Mouse (Mus musculus) MEL (cell line): ENCODE measurements at regions not wholly inside any gene's neighbourhood (a gene's known extent, or its start where the extent isn't known, plus 50 kb on each side); places are given as distances from the start of the nearest gene placed in this dataset.

ENCODE experiments used
- DNase-seq: peaks from one replicate; pipeline ENCODE4 v3.0.0; 2011; ENCODE audit warnings: low read depth, low spot score
- H3K27ac ChIP-seq: 2 replicates; pipeline ENCODE4 v1.5.1; 2012; ENCODE audit warnings: low read depth, mild to moderate bottlenecking, control low read depth, low read length, moderate library complexity; ENCODE audit not compliant: control insufficient read depth
- H3K27me3 ChIP-seq, 2 experiments: fragments of 150-350 bp in 1 of 2; sonication (generic) in 1 of 2; 2 replicates each; pipeline ENCODE4 v1.6.1; 2012; ENCODE audit warnings: low read length in 2 of 2, mild to moderate bottlenecking in 2 of 2, improper control_type of control experiment in 1 of 2, moderate library complexity in 1 of 2; ENCODE audit not compliant: insufficient read depth in 2 of 2, control insufficient read depth in 1 of 2
- H3K36me3 ChIP-seq, 2 experiments: 2 replicates each; pipeline ENCODE4 v1.6.1; 2012 to 2014; ENCODE audit warnings: low read length in 2 of 2, improper control_type of control experiment in 1 of 2, inconsistent platforms in 1 of 2, mild to moderate bottlenecking in 1 of 2; ENCODE audit not compliant: insufficient read depth in 2 of 2, control insufficient read depth in 1 of 2
- H3K4me1 ChIP-seq, 2 experiments: fragments of 150-350 bp in 1 of 2; sonication (generic) in 1 of 2; 2 replicates each; pipeline ENCODE4 v1.6.1; 2012; ENCODE audit warnings: low read length in 2 of 2, improper control_type of control experiment in 1 of 2, mild to moderate bottlenecking in 1 of 2; ENCODE audit not compliant: insufficient read depth in 2 of 2, control insufficient read depth in 1 of 2
- H3K4me3 ChIP-seq, 2 experiments: fragments of 150-350 bp in 1 of 2; sonication (generic) in 1 of 2; 2 replicates each; pipeline ENCODE4 v1.5.1; 2012; ENCODE audit warnings: low read depth in 2 of 2, low read length in 2 of 2, mild to moderate bottlenecking in 2 of 2, moderate library complexity in 2 of 2, control low read depth in 1 of 2, improper control_type of control experiment in 1 of 2; ENCODE audit not compliant: control insufficient read depth in 1 of 2, insufficient read depth in 1 of 2
- H3K79me2 ChIP-seq: 2 replicates; pipeline ENCODE4 v1.6.1; 2012; ENCODE audit warnings: mild to moderate bottlenecking, low read length, moderate library complexity; ENCODE audit not compliant: control insufficient read depth, poor library complexity, insufficient read depth
- H3K9ac ChIP-seq: 2 replicates; pipeline ENCODE4 v1.6.1; 2012; ENCODE audit warnings: low read depth, mild to moderate bottlenecking, control low read depth, low read length, moderate library complexity; ENCODE audit not compliant: control insufficient read depth, poor library complexity, severe bottlenecking
- H3K9me3 ChIP-seq: fragments of 150-350 bp; sonication (generic); replicated peaks from 2 replicates; pipeline ENCODE4 v1.6.1; 2012; ENCODE audit warnings: mild to moderate bottlenecking, low read length, improper control_type of control experiment, moderate library complexity; ENCODE audit not compliant: insufficient read depth
- BHLHE40 ChIP-seq: IDR thresholded peaks from 2 replicates; pipeline ENCODE4 v1.6.1; 2012; ENCODE audit warnings: low read depth, mild to moderate bottlenecking, inconsistent platforms, low read length, improper control_type of control experiment, borderline replicate concordance
- CHD2 ChIP-seq: IDR thresholded peaks from 2 replicates; pipeline ENCODE4 v1.6.1; 2011; ENCODE audit warnings: low read length, improper control_type of control experiment
- CTCF ChIP-seq, 3 experiments: IDR thresholded peaks in 2 of 3; conservative IDR thresholded peaks in 1 of 3; 2 replicates each; pipeline ENCODE4 v1.5.1; 2011 to 2012; ENCODE audit warnings: low read length in 3 of 3, low read depth in 2 of 3, mild to moderate bottlenecking in 2 of 3, improper control_type of control experiment in 1 of 3, inconsistent platforms in 1 of 3, mixed read lengths in 1 of 3, moderate library complexity in 1 of 3; ENCODE audit not compliant: control insufficient read depth in 1 of 3, insufficient read depth in 1 of 3, poor library complexity in 1 of 3, severe bottlenecking in 1 of 3
- E2F4 ChIP-seq: IDR thresholded peaks from 2 replicates; pipeline ENCODE4 v1.6.1; 2011; ENCODE audit warnings: low read depth, low read length, improper control_type of control experiment, borderline replicate concordance
- ETS1 ChIP-seq: IDR thresholded peaks from 2 replicates; pipeline ENCODE4 v1.6.1; 2012; ENCODE audit warnings: low read depth, mild to moderate bottlenecking, inconsistent platforms, low read length, improper control_type of control experiment, moderate library complexity
- GABPA ChIP-seq: IDR thresholded peaks from 2 replicates; pipeline ENCODE4 v1.6.1; 2012; ENCODE audit warnings: low read depth, mild to moderate bottlenecking, inconsistent platforms, low read length, improper control_type of control experiment, moderate library complexity
- GATA1 ChIP-seq: IDR thresholded peaks from 2 replicates; pipeline ENCODE4 v1.6.1; 2011; ENCODE audit warnings: low read depth, low read length, improper control_type of control experiment
- HCFC1 ChIP-seq: IDR thresholded peaks from 2 replicates; pipeline ENCODE4 v1.6.1; 2012; ENCODE audit warnings: low read depth, mild to moderate bottlenecking, inconsistent platforms, low read length, improper control_type of control experiment, moderate library complexity
- JUND ChIP-seq: IDR thresholded peaks from 2 replicates; pipeline ENCODE4 v1.6.1; 2011; ENCODE audit warnings: low read depth, mild to moderate bottlenecking, improper control_type of control experiment, low read length
- KAT2A ChIP-seq: conservative IDR thresholded peaks from 2 replicates; pipeline ENCODE4 v1.6.1; 2012; ENCODE audit warnings: low read depth, low read length, improper control_type of control experiment, inconsistent platforms
- MAFK ChIP-seq: IDR thresholded peaks from 2 replicates; pipeline ENCODE4 v1.6.1; 2011; ENCODE audit warnings: low read depth, mild to moderate bottlenecking, low read length, improper control_type of control experiment, borderline replicate concordance
- MAX ChIP-seq: IDR thresholded peaks from 2 replicates; pipeline ENCODE4 v1.6.1; 2011; ENCODE audit warnings: low read length, improper control_type of control experiment
- MEF2A ChIP-seq: IDR thresholded peaks from 2 replicates; pipeline ENCODE4 v1.6.1; 2014; ENCODE audit warnings: low read depth, mild to moderate bottlenecking, inconsistent platforms, low read length, improper control_type of control experiment; ENCODE audit not compliant: poor library complexity, insufficient replicate concordance, severe bottlenecking; ENCODE audit errors: extremely low read depth
- MXI1 ChIP-seq: IDR thresholded peaks from 2 replicates; pipeline ENCODE4 v1.6.1; 2011; ENCODE audit warnings: mild to moderate bottlenecking, low read depth, low read length, improper control_type of control experiment
- MYB ChIP-seq: IDR thresholded peaks from 2 replicates; pipeline ENCODE4 v1.6.1; 2011; ENCODE audit warnings: mild to moderate bottlenecking, low read depth, low read length, improper control_type of control experiment
- MYC ChIP-seq: IDR thresholded peaks from 2 replicates; pipeline ENCODE4 v1.6.1; 2011; ENCODE audit warnings: low read depth, mild to moderate bottlenecking, low read length, improper control_type of control experiment, moderate library complexity
- POLR2A ChIP-seq, 2 experiments: IDR thresholded peaks; 2 replicates each; pipeline ENCODE4 v1.6.1; 2011 to 2012; ENCODE audit warnings: low read length in 2 of 2, mild to moderate bottlenecking in 2 of 2, control low read depth in 1 of 2, improper control_type of control experiment in 1 of 2, low read depth in 1 of 2, moderate library complexity in 1 of 2; ENCODE audit not compliant: control insufficient read depth in 1 of 2, insufficient read depth in 1 of 2, poor library complexity in 1 of 2
- POLR2AphosphoS5 ChIP-seq: IDR thresholded peaks from 2 replicates; pipeline ENCODE4 v1.6.1; 2012; ENCODE audit warnings: low read depth, borderline replicate concordance, mild to moderate bottlenecking, inconsistent platforms, low read length, moderate library complexity, mixed read lengths
- RAD21 ChIP-seq: IDR thresholded peaks from 2 replicates; pipeline ENCODE4 v1.6.1; 2011; ENCODE audit warnings: mild to moderate bottlenecking, low read depth, low read length, improper control_type of control experiment
- SMC3 ChIP-seq: IDR thresholded peaks from 2 replicates; pipeline ENCODE4 v1.6.1; 2011; ENCODE audit warnings: low read depth, low read length, improper control_type of control experiment
- TBP ChIP-seq: IDR thresholded peaks from 2 replicates; pipeline ENCODE4 v1.8.0; 2011; ENCODE audit warnings: low read depth, low read length, improper control_type of control experiment
- USF1 ChIP-seq: IDR thresholded peaks from 2 replicates; pipeline ENCODE4 v1.6.1; 2014; ENCODE audit warnings: low read depth, mild to moderate bottlenecking, inconsistent platforms, low read length, improper control_type of control experiment, moderate library complexity
- USF2 ChIP-seq, 2 experiments: IDR thresholded peaks; 2 replicates each; pipeline ENCODE4 v1.6.1; 2011 to 2012; ENCODE audit warnings: improper control_type of control experiment in 2 of 2, low read length in 2 of 2, borderline replicate concordance in 1 of 2, inconsistent platforms in 1 of 2, low read depth in 1 of 2, mild to moderate bottlenecking in 1 of 2; ENCODE audit not compliant: insufficient read depth in 1 of 2
- ZC3H11A ChIP-seq: IDR thresholded peaks from 2 replicates; pipeline ENCODE4 v1.6.1; 2012; ENCODE audit warnings: low read depth, mild to moderate bottlenecking, inconsistent platforms, low read length, improper control_type of control experiment
- ZKSCAN1 ChIP-seq: IDR thresholded peaks from 2 replicates; pipeline ENCODE4 v1.6.1; 2012; ENCODE audit warnings: low read depth, mild to moderate bottlenecking, inconsistent platforms, low read length, improper control_type of control experiment, moderate library complexity
- ZMIZ1 ChIP-seq: IDR thresholded peaks from 2 replicates; pipeline ENCODE4 v1.6.1; 2012; ENCODE audit warnings: low read depth, mild to moderate bottlenecking, inconsistent platforms, low read length, improper control_type of control experiment, moderate library complexity
- ZNF384 ChIP-seq: IDR thresholded peaks from 2 replicates; pipeline ENCODE4 v1.6.1; 2012; ENCODE audit warnings: low read depth, mild to moderate bottlenecking, inconsistent platforms, low read length, improper control_type of control experiment

DNA sequence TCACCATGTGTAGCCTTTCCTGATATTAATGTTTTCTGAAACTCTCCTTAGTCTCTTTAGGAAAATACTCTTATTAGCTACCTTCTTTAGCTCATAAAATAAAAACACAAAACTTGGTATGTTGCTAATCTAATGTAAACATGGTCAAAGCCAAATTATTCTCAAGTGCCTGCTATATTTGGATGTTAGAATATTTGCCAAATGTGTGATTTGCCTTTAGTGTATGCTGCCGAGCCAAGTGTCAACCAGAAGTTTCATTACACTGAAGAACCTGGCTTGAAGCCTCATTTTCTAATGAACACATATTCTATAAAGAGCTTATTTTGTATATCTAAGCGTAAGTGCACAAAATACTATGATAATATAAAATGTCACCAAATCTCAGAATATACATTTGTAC lies 423.8 kb upstream of the Adamts5 start:
- Histone ChIP-seq H3K27ac (no peak overlapping the region), H3K36me3 (no peaks in the 10 kb centered on the region), H3K9me3 (no peaks in the 10 kb centered on the region), H3K79me2 (no peaks in the 10 kb centered on the region), H3K4me3 (no peak overlapping the region), H3K4me1 (no peaks in the 10 kb centered on the region), H3K27me3 (no peaks in the 10 kb centered on the region), H3K9ac (no peak overlapping the region)
- no peak for DNase-seq
- TF ChIP-seq ZNF384 (no peak), GABPA (no peak), MAFK (no peak), BHLHE40 (no peak), E2F4 (no peak), MAX (no peak), USF2 (IDR thresholded peaks at IDR 0.05; ENCODE audit: borderline replicate concordance in 1 of 2, insufficient read depth in 1 of 2, low read depth in 1 of 2, low read length in 2 of 2) (no peak), ZKSCAN1 (no peak), USF1 (no peak), GATA1 (no peak), JUND (no peak), TBP (no peak), MEF2A (no peak), RAD21 (no peak), ETS1 (no peak), CTCF (IDR thresholded peaks at IDR 0.05 in 2 of 3, conservative IDR thresholded peaks at IDR 0.05 in 1 of 3; ENCODE audit: control insufficient read depth in 1 of 3, insufficient read depth in 1 of 3, low read depth in 2 of 3, low read length in 3 of 3, poor library complexity in 1 of 3, severe bottlenecking in 1 of 3) (no peak), ZMIZ1 (no peak), HCFC1 (no peak), SMC3 (no peak), MXI1 (no peak)

DNA sequence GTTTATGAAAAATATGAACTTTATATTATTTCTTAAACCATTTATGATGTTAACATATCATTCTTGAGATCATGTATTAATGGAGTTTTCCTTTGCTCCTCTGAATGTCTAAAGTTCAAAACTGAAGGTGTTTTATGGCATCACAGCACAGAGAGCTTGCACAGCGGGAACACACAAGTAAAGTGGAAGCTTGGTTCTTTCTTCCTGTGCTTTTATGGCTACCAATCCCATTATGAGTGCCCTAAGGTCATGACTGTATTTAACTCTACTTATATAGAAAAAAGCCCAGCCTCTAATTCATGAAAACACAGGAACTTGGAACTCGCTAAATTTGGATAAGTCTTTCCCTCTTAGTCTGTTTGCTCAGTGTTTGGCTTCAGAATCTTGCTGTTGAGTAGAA lies 417.3 kb upstream of the Adamts5 start:
- Histone ChIP-seq H3K4me1 (no peaks in the 10 kb centered on the region), H3K4me3 (no peak overlapping the region)
- no peak for TF ChIP-seq MAFK
- no peak for TF ChIP-seq MXI1
- TF ChIP-seq RAD21 = no peak
- TF ChIP-seq HCFC1 = no peak
- no peak for TF ChIP-seq ZMIZ1
- no peak for TF ChIP-seq MYB
- no peak for TF ChIP-seq JUND
- no peak for TF ChIP-seq ZC3H11A
- no peak for TF ChIP-seq GABPA
- no peak for TF ChIP-seq USF2 (IDR thresholded peaks at IDR 0.05; ENCODE audit: borderline replicate concordance in 1 of 2, insufficient read depth in 1 of 2, low read depth in 1 of 2, low read length in 2 of 2)
- no peak for TF ChIP-seq MAX
- TF ChIP-seq BHLHE40 = no peak
- TF ChIP-seq USF1 = no peak
- TF ChIP-seq POLR2AphosphoS5 = no peak
- TF ChIP-seq POLR2A (IDR thresholded peaks at IDR 0.05; ENCODE audit: control insufficient read depth in 1 of 2, insufficient read depth in 1 of 2, low read depth in 1 of 2, low read length in 2 of 2, poor library complexity in 1 of 2) = no peak
- TF ChIP-seq MYC = no peak
- no peak for TF ChIP-seq CHD2
- no peak for TF ChIP-seq TBP
- no peak for TF ChIP-seq KAT2A

More for the DNA sequence above, 417.3 kb upstream of the Adamts5 start:
- Histone ChIP-seq H3K36me3 (no peaks in the 10 kb centered on the region), H3K27ac (no peak overlapping the region), H3K27me3 (no peaks in the 10 kb centered on the region), H3K79me2 (no peaks in the 10 kb centered on the region), H3K9me3 (no peaks in the 10 kb centered on the region), H3K9ac (no peak overlapping the region)
- no peak for DNase-seq
